Mouse (Mus musculus): ENCODE results near the gene Wipf2.
"Not testable (repeated sequence)": the region's sequence is repeated elsewhere in the genome, so short reads cannot be mapped to it uniquely, and the experiment has no call there.

Gene Wipf2

GRCm38 (mm10) chr11:98863028-98863750, at the start of gene Wipf2:
TSS of gene Wipf2 (plus strand) at chr11:98863638.
- peak; percentile 96 to 97 for DNase-seq (ENCODE audit: low spot score in 2 of 2)

GRCm38 (mm10) chr11:98816706-98817239, 46.7 kb upstream of the Wipf2 start:
- no peak for DNase-seq (ENCODE audit: low spot score in 2 of 2)

DNA sequence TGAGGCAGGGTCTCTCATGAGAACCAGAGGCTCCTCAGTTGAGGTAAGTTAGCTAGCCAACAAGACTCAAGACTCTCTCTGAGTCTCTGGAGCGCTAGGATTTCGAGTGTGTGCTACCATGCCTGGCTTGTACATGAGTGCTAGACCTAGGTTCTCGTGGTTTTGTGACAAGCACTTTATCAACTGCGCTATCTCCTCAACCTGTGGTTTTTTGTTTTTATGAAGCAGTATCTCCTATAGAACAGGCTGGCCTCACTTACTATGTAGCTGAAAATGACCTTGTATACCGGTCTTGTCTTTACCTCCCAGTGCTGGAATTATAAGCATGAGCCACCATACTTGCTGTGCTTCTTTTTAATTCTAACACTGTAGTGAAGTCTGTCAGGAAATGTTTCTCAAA, 42.5 kb upstream of the Wipf2 start:
- no peak for DNase-seq (ENCODE audit: low spot score in 2 of 2)

DNA sequence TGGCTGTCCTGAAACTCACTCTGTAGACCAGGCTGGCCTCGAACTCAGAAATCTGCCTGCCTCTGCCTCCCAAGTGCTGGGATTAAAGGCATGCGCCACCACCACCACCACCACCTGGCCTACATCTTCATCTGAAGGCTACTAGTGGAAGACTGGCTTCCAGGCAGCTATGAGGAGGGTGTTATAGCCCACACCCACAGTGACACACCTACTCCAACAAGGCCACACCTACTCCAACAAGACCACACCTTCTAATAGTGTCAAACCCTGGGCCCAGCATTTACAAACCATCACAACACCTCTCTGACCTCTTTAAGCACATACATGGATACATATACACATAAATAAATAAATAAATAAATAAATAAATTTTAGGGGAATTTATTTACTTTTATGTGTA, 37.4 kb upstream of the Wipf2 start:
- not testable (repeated sequence) for DNase-seq (ENCODE audit: low spot score in 2 of 2)

DNA sequence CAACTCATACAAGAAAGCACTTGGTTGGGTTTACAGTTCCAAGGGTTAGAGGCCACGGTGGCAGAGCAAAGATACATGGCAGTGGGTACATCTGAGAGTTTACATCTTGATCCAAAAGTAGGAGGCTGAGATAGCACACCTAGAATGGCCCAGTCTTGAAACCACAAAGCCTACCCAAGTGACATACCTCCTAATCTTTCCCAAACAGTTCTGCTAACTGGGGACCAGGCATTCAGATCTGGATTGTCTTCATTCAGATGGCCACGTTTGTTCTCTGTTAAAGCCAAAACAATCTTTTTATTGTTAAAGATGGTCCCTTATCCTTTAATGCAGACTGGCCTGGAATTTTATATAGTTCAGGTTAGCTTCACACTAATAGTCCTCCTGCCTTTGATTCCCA, 35.6 kb upstream of the Wipf2 start:
- no peak for DNase-seq (ENCODE audit: low spot score in 2 of 2)

GRCm38 (mm10) chr11:98829091-98829775, 34.2 kb upstream of the Wipf2 start:
- DNase-seq (ENCODE audit: low spot score in 2 of 2): no peak

- DNase-seq (ENCODE audit: low spot score in 2 of 2): no peak
These were observed 33.6 kb upstream of the Wipf2 start for GRCm38 (mm10) chr11:98829875-98830274.

DNA sequence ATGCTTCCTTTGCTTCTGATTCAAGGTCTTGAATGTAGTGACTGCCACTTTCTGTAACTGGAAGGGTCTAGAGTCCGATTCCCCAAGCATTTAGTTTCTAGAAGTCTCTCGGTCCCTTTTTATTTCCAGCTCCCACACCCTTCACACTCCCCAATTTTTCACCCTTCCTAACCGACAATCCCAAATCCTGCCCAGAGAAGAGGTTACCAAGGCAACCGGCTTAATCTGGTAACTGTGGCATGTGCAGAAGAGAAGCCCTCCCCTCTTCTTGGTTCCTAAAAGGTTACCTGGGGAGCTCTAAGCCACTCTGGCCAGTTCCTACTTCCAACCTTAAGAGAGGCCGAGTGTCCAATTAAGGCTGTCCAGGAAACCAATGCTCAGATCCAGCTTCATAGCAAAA, 28.1 kb upstream of the Wipf2 start:
- peak; percentile 59 to 80 for DNase-seq (ENCODE audit: low spot score in 2 of 2)

- peak in 1 of 2 experiments; percentile 66 for DNase-seq (ENCODE audit: low spot score in 2 of 2)
These were observed 27.7 kb upstream of the Wipf2 start for GRCm38 (mm10) chr11:98835725-98836124.

GRCm38 (mm10) chr11:98836128-98836527, 27.3 kb upstream of the Wipf2 start:
- peak in 1 of 2 experiments; percentile 52 for DNase-seq (ENCODE audit: low spot score in 2 of 2)

DNA sequence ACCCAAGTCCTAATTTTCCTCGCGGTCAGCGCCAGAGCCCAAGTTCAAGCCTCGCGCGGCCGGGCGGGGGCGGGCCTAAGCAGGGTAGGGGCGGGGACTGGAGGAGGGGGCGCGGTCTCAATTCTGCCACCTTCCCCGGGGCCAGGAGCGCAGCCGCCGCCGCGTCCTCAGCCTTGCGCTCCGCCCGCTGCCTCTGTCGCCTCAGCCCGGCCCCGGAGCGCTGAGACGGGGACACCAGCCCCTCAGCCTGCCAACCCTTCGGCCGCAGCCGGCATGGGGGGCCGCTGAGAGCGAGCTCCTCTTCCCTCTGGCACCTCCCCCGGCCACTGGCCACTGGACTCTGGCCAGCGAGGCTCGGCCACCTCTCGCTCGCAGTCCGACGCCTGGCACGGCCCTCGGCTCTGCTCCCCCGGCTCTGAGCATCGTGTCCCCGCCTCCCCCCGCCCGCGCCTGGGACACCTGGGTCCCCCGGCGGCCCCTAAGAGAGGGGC, 26.7 kb upstream of the Wipf2 start, which contains the start of gene Rapgefl1:
TSS of gene Rapgefl1 (plus strand) at position 135 of the 491 bp plus-strand sequence.
- DNase-seq (ENCODE audit: low spot score in 2 of 2): peak; percentile 88 to 89

- DNase-seq (ENCODE audit: low spot score in 2 of 2): peak; percentile 59
These were observed 26.2 kb upstream of the Wipf2 start for GRCm38 (mm10) chr11:98837231-98837704.

- peak in 1 of 2 experiments; percentile 49 for DNase-seq (ENCODE audit: low spot score in 2 of 2)
These were observed 25.5 kb upstream of the Wipf2 start for GRCm38 (mm10) chr11:98837917-98838316.

- peak; percentile 74 to 82 for DNase-seq (ENCODE audit: low spot score in 2 of 2)
These were observed 24.9 kb upstream of the Wipf2 start for GRCm38 (mm10) chr11:98838512-98838911.

DNA sequence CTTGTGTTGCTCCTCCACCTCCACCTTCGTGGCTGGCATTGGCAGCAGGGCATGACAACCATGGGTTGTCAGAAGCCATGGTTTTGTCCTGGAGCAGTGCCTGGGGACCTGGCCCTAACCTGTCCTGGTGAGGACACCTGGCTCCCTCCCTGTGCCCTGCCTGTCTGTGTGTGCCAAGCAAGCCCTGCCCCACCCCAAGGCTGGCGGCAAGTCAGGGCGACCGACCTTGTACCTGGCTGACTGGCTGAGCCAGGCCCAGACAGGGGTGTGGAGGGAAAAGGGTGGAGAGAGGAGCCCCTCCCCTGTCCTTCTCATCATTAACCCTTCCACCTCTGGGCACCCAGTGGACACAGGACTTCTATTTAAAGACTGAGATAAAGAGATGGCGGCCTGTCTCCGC, 24.0 kb upstream of the Wipf2 start:
- peak in 1 of 2 experiments; percentile 47 for DNase-seq (ENCODE audit: low spot score in 2 of 2)

- DNase-seq (ENCODE audit: low spot score in 2 of 2): no peak
These were observed 23.5 kb upstream of the Wipf2 start for GRCm38 (mm10) chr11:98839897-98840296.

GRCm38 (mm10) chr11:98846016-98846415, 17.4 kb upstream of the Wipf2 start:
- DNase-seq (ENCODE audit: low spot score in 2 of 2): no peak

DNA sequence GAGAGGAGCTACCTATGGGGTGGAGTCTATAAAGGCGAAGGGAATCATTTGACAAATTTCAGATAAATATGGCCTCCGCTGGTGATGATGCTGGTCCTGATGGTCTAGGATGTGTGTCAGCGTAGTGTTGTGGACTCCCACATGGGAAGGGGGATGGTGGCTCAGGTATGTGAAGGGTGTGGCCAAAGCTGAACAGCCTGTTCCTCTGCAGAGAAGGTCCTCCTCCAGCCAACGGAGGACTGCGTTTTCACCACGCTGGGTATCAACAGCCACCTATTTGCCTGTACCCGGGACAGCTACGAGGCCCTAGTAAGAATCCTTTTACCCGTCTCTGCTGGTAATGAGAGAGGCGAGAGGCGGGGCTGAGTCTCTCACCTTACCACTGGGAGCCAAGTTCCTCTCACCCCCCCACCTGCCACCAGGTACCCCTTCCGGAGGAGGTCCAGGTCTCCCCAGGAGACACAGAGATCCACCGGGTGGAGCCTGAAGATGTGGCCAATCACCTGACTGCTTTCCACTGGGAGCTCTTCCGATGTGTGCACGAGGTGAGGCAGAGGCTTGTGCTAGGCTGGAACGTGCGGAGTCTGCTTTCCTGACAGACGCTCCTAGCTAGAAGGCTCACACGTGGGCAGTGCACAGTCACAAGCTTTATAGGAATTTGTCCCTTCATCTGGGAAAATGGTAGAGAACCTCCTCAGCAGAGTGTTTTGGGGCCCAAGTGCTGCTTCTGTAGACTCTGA, 16.4 kb upstream of the Wipf2 start:
- no peak for DNase-seq (ENCODE audit: low spot score in 2 of 2)

DNA sequence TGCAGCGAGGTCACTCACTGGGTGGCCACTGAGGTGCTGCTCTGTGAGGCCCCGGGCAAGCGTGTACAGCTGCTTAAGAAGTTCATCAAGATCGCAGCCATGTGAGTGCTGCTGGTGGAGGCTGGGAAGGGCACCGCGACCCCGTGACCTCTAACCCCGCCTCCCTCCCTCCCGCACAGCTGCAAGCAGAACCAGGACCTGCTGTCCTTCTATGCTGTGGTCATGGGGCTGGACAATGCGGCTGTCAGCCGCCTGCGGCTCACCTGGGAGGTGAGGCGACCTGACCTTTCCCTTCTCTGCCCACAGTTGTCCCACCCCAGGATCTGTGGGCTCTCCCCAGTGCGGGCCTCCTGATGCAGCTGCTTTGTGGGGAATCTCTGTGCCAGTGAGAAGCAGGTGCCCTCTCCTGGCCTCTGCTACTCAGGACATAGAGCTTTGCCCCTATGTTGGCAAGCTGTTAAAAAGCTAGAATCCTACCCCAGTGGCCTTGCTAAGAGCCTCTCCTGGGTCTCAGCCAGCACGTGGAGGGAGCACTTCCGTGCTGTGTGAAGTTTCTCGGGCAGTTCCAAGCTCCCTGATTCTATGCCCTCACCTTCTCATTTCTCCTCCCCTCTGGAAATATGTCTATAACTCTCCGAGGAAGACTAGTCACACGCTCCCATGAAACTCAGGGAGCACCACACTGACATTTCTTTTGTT, 14.1 kb upstream of the Wipf2 start:
- no peak for DNase-seq (ENCODE audit: low spot score in 2 of 2)

DNA sequence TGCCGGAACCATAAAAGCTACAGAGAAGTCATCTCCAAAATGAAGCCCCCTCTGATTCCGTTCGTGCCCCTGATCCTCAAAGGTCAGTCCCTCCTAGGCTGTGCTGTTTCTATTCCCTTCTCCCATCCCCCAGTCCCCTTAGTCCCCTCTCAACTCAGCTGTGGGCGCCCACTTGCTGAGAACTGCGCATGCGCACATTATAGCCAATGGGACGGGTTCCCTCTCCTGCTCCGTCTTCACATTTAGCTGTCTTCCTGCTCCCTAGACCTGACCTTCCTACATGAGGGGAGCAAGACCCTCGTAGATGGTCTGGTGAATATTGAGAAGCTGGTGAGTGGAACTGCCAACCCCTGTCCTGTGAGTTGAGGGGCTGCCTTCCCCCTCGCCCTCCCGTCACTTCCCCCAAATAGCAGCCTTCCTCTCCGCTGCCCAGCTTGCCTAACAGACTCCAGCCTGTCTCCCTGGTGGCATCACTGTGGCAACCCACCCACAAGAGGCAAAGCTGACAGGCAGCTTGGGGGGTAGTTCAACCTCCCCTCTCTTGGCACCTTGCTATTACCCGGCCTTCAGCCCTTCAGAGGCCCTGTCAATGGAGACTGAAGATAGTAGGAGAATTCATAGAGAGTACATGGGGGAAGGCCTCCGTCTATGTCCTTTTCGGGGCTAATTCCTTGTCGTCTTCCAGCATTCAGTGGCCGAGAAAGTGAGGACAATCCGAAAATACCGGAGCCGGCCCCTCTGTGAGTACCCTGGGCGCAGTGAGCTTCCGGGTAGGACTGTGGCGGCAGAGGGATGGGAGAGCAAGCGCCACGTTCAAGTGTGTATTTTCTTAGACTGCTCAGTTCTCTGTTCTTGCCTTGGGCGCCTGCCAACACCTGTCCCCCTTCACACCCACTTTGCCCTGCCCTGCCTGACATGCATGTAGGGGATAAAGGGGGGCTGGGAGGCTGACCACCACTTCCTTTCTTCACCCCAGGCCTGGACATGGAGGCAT, 13.0 kb upstream of the Wipf2 start:
- no peak for DNase-seq (ENCODE audit: low spot score in 2 of 2)

Measured in right cerebral cortex, postnatal 10 days (tissue).